Mouse (Mus musculus) spleen, postnatal 4 days (tissue): Measurements from ENCODE around the gene Card19.

Experiments
- DNase-seq, 2 experiments: peaks; one replicate each; pipeline ENCODE4 v3.0.0; 2022; ENCODE audit warnings: low spot score in 2 of 2

Card19 gene

GRCm38 (mm10) chr13:49225633-49226032 lies 9.8 kb upstream of the Card19 start:
- no peak for DNase-seq

GRCm38 (mm10) chr13:49225159-49225558 lies 9.3 kb upstream of the Card19 start:
- DNase-seq: no peak

GRCm38 (mm10) chr13:49224729-49225128 lies 8.9 kb upstream of the Card19 start:
- peak in 1 of 2 experiments; percentile 66 for DNase-seq

- no peak for DNase-seq
Measured at GRCm38 (mm10) chr13:49224314-49224713, 8.5 kb upstream of the Card19 start.

GRCm38 (mm10) chr13:49220912-49221311 lies 5.1 kb upstream of the Card19 start:
- no peak for DNase-seq

- DNase-seq: no peak
Measured at GRCm38 (mm10) chr13:49219367-49219766, 3.5 kb upstream of the Card19 start.

- no peak for DNase-seq
Measured at GRCm38 (mm10) chr13:49218651-49219050, 2.8 kb upstream of the Card19 start.

- peak in 1 of 2 experiments; percentile 64 for DNase-seq
Measured at GRCm38 (mm10) chr13:49216808-49217561, 1.1 kb upstream of the Card19 start.

- no peak for DNase-seq
Measured at GRCm38 (mm10) chr13:49216220-49216552, 349 bp upstream of the Card19 start.

- peak in 1 of 2 experiments; percentile 60 for DNase-seq
Measured at GRCm38 (mm10) chr13:49215128-49215503, 721 bp downstream of the Card19 start.

- peak in 1 of 2 experiments; percentile 63 for DNase-seq
Measured at GRCm38 (mm10) chr13:49214454-49214853, 1.4 kb downstream of the Card19 start.

GRCm38 (mm10) chr13:49213531-49213932 lies 2.3 kb downstream of the Card19 start:
- peak in 1 of 2 experiments; percentile 66 for DNase-seq

GRCm38 (mm10) chr13:49212711-49213500 lies 2.9 kb downstream of the Card19 start:
- DNase-seq: no peak

- peak in 1 of 2 experiments; percentile 57 for DNase-seq
Measured at GRCm38 (mm10) chr13:49209306-49209705, 6.5 kb downstream of the Card19 start.

- DNase-seq: no peak
Measured at GRCm38 (mm10) chr13:49206341-49206740, 9.5 kb downstream of the Card19 start.

- DNase-seq: peak; percentile 80 to 93
Measured at GRCm38 (mm10) chr13:49205381-49205998, 10.3 kb downstream of the Card19 start.

GRCm38 (mm10) chr13:49202556-49202955 lies 13.3 kb downstream of the Card19 start:
- no peak for DNase-seq

- no peak for DNase-seq
Measured at GRCm38 (mm10) chr13:49200688-49201087, 15.1 kb downstream of the Card19 start.

- no peak for DNase-seq
Measured at GRCm38 (mm10) chr13:49199891-49200290, 15.9 kb downstream of the Card19 start.

- DNase-seq: no peak
Measured at GRCm38 (mm10) chr13:49198734-49199133, 17.1 kb downstream of the Card19 start.

- peak in 1 of 2 experiments; percentile 39 for DNase-seq
Measured at GRCm38 (mm10) chr13:49196766-49197165, 19.1 kb downstream of the Card19 start.

GRCm38 (mm10) chr13:49196211-49196610 lies 19.6 kb downstream of the Card19 start:
- DNase-seq: no peak

GRCm38 (mm10) chr13:49195651-49196050 lies 20.2 kb downstream of the Card19 start:
- no peak for DNase-seq
